ENCODE assay signal across 8 mouse cellular contexts in the genomic region with DNA sequence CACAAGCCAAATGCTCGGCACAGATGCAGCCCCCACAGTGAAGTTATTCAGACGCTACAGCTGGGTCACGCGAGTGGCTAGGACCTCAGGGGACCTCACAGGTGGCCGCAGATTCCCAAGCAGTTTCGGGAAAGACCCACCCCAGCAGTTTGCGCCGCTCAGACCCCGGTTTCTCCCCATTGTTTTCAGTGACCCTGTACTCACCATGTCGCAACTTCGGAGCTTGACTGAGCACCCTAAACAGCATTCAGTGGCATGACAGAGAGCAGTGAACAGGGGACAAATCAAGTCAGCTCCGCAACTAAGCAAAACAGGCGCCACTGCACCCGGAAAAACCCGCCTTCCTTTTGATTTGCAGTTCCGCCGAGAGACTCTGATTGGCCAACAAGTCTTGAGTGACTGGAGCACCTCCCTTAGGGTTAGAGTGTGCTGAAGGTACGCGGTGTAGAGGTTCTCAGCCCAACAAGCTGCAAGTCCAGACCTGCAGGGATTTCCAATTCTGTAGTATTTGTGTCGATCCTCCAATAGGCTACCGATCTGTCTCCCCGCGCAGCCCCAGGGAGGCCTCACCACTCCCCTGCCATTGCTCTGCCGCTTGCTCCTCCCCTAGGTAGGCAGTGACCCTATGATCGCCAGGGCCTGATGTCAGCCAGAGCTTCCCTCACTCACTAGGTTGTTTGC. TPM values are rescaled to one million over a fixed set of nuclear protein-coding genes. Genes with fewer than 3 reads are reported as not detected.
DNase-seq lines count a peak whose midpoint lies in the region; ATAC-seq and TF ChIP-seq lines count a peak whose summit lies in the region.
"Not testable (repeated sequence)": the region's sequence is repeated elsewhere in the genome, so short reads cannot be mapped to it uniquely, and the experiment has no call there.

A gene (minus strand): TSS at position 496 of the 681 bp plus-strand sequence.

- not testable (repeated sequence) for H3K4me1 ChIP-seq in embryonic facial prominence, embryonic 13.5 days; heart, adult 2 months (ENCODE audit: control insufficient read depth, insufficient read depth, low read length); limb, embryonic 12.5 days (replicated peaks); midbrain, embryonic 14.5 days (ENCODE audit: control insufficient read depth, insufficient read depth, low read length); spleen, adult 2 months (ENCODE audit: control insufficient read depth, insufficient read depth, insufficient read length)

- not testable (repeated sequence) for TF ChIP-seq POLR2A in heart, adult 2 months (IDR thresholded peaks at IDR 0.05; ENCODE audit: insufficient read depth, low read depth, low read length); spleen, adult 2 months (IDR thresholded peaks at IDR 0.05; ENCODE audit: low read depth, low read length)

- peak within 1 kb of the TSS; percentile 77 for H3K9ac ChIP-seq in embryonic facial prominence, embryonic 13.5 days
- peak within 1 kb of the TSS; percentile 85 for H3K9ac ChIP-seq in heart, adult 2 months (ENCODE audit: low read depth, low read length)
- H3K9ac ChIP-seq in limb, embryonic 12.5 days (replicated peaks): peak within 1 kb of the TSS; percentile 66
- peak within 1 kb of the TSS; percentile 51; the same call in 1 of the 2 replicates for H3K9ac ChIP-seq in midbrain, embryonic 14.5 days (replicated peaks; ENCODE audit: low read length)

- not testable (repeated sequence) for TF ChIP-seq EP300 in heart, adult 2 months (IDR thresholded peaks at IDR 0.05; ENCODE audit: insufficient read depth, low read depth, low read length)

- peak; percentile 89 for ATAC-seq in embryonic facial prominence, embryonic 13.5 days (ENCODE audit: insufficient number of reproducible peaks, insufficient read depth, low FRiP score, low TSS enrichment, low read depth)
- ATAC-seq in limb, embryonic 12.5 days (ENCODE audit: insufficient number of reproducible peaks, insufficient read depth, low FRiP score, low TSS enrichment, low read depth): peak; percentile 96
- ATAC-seq in midbrain, embryonic 14.5 days (ENCODE audit: low FRiP score, low TSS enrichment): peak; percentile 91

- not testable (repeated sequence) for H3K27ac ChIP-seq in embryonic facial prominence, embryonic 13.5 days; heart, adult 2 months; midbrain, embryonic 14.5 days (replicated peaks; ENCODE audit: low read depth, low read length)
- H3K27ac ChIP-seq in limb, embryonic 12.5 days: peak within 1 kb of the TSS; percentile 47; the same call in 1 of the 2 replicates
- peak within 1 kb of the TSS; percentile 89 for H3K27ac ChIP-seq in spleen, adult 2 months (ENCODE audit: insufficient read depth, low read length)

- not testable (repeated sequence) for H3K36me3 ChIP-seq in embryonic facial prominence, embryonic 13.5 days; heart, adult 2 months (ENCODE audit: control insufficient read depth, insufficient read depth, low read length); limb, embryonic 12.5 days; midbrain, embryonic 14.5 days (ENCODE audit: control insufficient read depth, insufficient read depth, low read length); spleen, adult 2 months (ENCODE audit: control insufficient read depth, insufficient read depth, low read length)

- H3K79me2 ChIP-seq in heart, adult 2 months (replicated peaks; ENCODE audit: control insufficient read depth, insufficient read depth, low read length): not testable (repeated sequence)

- peak within 1 kb of the TSS; percentile 62 for H3K4me3 ChIP-seq in embryonic facial prominence, embryonic 13.5 days
- peak within 1 kb of the TSS; percentile 62 for H3K4me3 ChIP-seq in heart, adult 2 months
- peak within 1 kb of the TSS; percentile 52 for H3K4me3 ChIP-seq in limb, embryonic 12.5 days (replicated peaks)
- peak within 1 kb of the TSS; percentile 49 for H3K4me3 ChIP-seq in midbrain, embryonic 14.5 days (replicated peaks; ENCODE audit: low read depth, low read length)
- peak within 1 kb of the TSS; percentile 94 for H3K4me3 ChIP-seq in spleen, adult 2 months (ENCODE audit: extremely low read depth, insufficient read depth, insufficient read length)

- H3K27me3 ChIP-seq in embryonic facial prominence, embryonic 13.5 days; heart, adult 2 months (ENCODE audit: control insufficient read depth, insufficient read depth, low read length); limb, embryonic 12.5 days; midbrain, embryonic 14.5 days (ENCODE audit: control insufficient read depth, insufficient read depth, low read length); spleen, adult 2 months (ENCODE audit: control insufficient read depth, insufficient read depth, low read length): not testable (repeated sequence)

- intact Hi-C loops in heart, adult 2 months (cut with DNase I): loop anchor here (2.0 to 10.0 kb wide), 2 partner anchors 47 to 57 kb away; a partner anchor contains a TSS

- H3K4me2 ChIP-seq in embryonic facial prominence, embryonic 13.5 days: peak within 1 kb of the TSS; percentile 66
- H3K4me2 ChIP-seq in limb, embryonic 12.5 days: peak within 1 kb of the TSS; percentile 56
- peak within 1 kb of the TSS; percentile 63 for H3K4me2 ChIP-seq in midbrain, embryonic 14.5 days (ENCODE audit: low read length)

- H3K9me3 ChIP-seq in embryonic facial prominence, embryonic 13.5 days; limb, embryonic 12.5 days; midbrain, embryonic 14.5 days (ENCODE audit: control insufficient read depth, low read length): not testable (repeated sequence)

- not testable (repeated sequence) for TF ChIP-seq CTCF in heart, adult 2 months (IDR thresholded peaks at IDR 0.05); spleen, adult 2 months (IDR thresholded peaks at IDR 0.05; ENCODE audit: extremely low read depth, insufficient read depth, insufficient read length, insufficient replicate concordance)

- WGBS in embryonic facial prominence, embryonic 13.5 days: 0% methylated on average over 25 of the region's 25 CpGs
- 1% methylated on average over 25 of the region's 25 CpGs for WGBS in heart, adult 2 months
- 1% methylated on average over 25 of the region's 25 CpGs for WGBS in limb, embryonic 12.5 days
- under 1% methylated on average over 25 of the region's 25 CpGs for WGBS in midbrain, embryonic 14.5 days
- under 1% methylated on average over 25 of the region's 25 CpGs for WGBS in spleen, adult 2 months

- peak; percentile 62 for DNase-seq in 3134 (ENCODE audit: extremely low read depth, insufficient read length, low spot score)
- DNase-seq in adrenal gland, postnatal 25 days: peak; percentile 69
- peak; percentile 78 to 84 for DNase-seq in heart, adult 2 months
- DNase-seq in kidney, adult 8-10 months: peak; percentile 69 to 77
- DNase-seq in midbrain, embryonic 14.5 days: peak; percentile 39
- peak; percentile 21 to 51 for DNase-seq in spleen, adult 2 months (ENCODE audit: low read depth in 1 of 2, low spot score in 2 of 2)

RNA-seq across cellular contexts. Expression of the gene that starts here (rescaled TPM):
- 8.9 and 12.4 TPM in 2 replicates for total RNA-seq in adrenal gland, postnatal 25 days (2021)
- 7.7 and 8.1 TPM in 2 replicates for polyA plus RNA-seq in embryonic facial prominence, embryonic 13.5 days (2015; fragmentation: Nextera tagmentation; extraction: Ambion mirVana)
- total RNA-seq in heart, adult 2 months (2021): 1 to 10 TPM in 1 of 2 experiments, under 1 TPM in 1; 0.99 to 1.6 TPM
- polyA plus RNA-seq in heart, adult 2 months (2012; rRNA removed): 0.09 and 1.6 TPM in 2 replicates
- polyA plus RNA-seq in limb, embryonic 12.5 days (2016; fragmentation: Nextera tagmentation; extraction: Ambion mirVana): 7.9 and 10.0 TPM in 2 replicates
- 3.8 and 4.5 TPM in 2 replicates for polyA plus RNA-seq in midbrain, embryonic 14.5 days (2014; fragmentation: Nextera tagmentation; extraction: Ambion mirVana)
- 1.2 and 1.4 TPM in 2 replicates for polyA plus RNA-seq in spleen, adult 2 months (2012; rRNA removed)
